Comparison of ENCODE assay signal across 8 mouse cellular contexts in genomic region chr5:31328255-31328654, GRCm38 (mm10). TPM values are rescaled to one million over a fixed set of nuclear protein-coding genes. Genes with fewer than 3 reads are reported as not detected.
DNase-seq lines count a peak whose midpoint lies in the region; ATAC-seq and TF ChIP-seq lines count a peak whose summit lies in the region.

No protein-coding gene starts in this region.

- H3K4me1 ChIP-seq in forebrain, embryonic 11.5 days (replicated peaks; ENCODE audit: control insufficient read depth, insufficient read depth, low read length) = no peaks in the 10 kb centered on the region
- no peaks in the 10 kb centered on the region for H3K4me1 ChIP-seq in forebrain, embryonic 12.5 days
- H3K4me1 ChIP-seq in ES-E14 (ENCODE audit: control insufficient read depth in 2 of 2, insufficient read depth in 2 of 2, low read length in 2 of 2, poor library complexity in 1 of 2) = no peaks in the 10 kb centered on the region
- no peaks in the 10 kb centered on the region for H3K4me1 ChIP-seq in cerebellum, adult 2 months (ENCODE audit: control insufficient read depth, insufficient read depth, low read length)

- no peak overlapping the region for H3K4me3 ChIP-seq in forebrain, embryonic 11.5 days (ENCODE audit: low read depth, low read length)
- no peak overlapping the region for H3K4me3 ChIP-seq in forebrain, embryonic 12.5 days (replicated peaks)
- no peak overlapping the region for H3K4me3 ChIP-seq in ES-E14 (ENCODE audit: insufficient read depth in 1 of 2, low read depth in 1 of 2, low read length in 2 of 2, poor library complexity in 1 of 2, severe bottlenecking in 1 of 2)
- no peak overlapping the region for H3K4me3 ChIP-seq in cerebellum, adult 2 months (replicated peaks; ENCODE audit: insufficient read depth, low read depth, low read length)

- no peaks in the 10 kb centered on the region for H3K27me3 ChIP-seq in forebrain, embryonic 11.5 days (ENCODE audit: control insufficient read depth, insufficient read depth, low read length)
- H3K27me3 ChIP-seq in forebrain, embryonic 12.5 days = no peaks in the 10 kb centered on the region
- no peaks in the 10 kb centered on the region for H3K27me3 ChIP-seq in cerebellum, adult 2 months (ENCODE audit: control insufficient read depth, insufficient read depth, low read length)
- H3K27me3 ChIP-seq in splenic B cell, adult 2 months (ENCODE audit: control insufficient read depth, insufficient read depth, low read length, poor library complexity, severe bottlenecking) = no peaks in the 10 kb centered on the region

- H3K27ac ChIP-seq in forebrain, embryonic 11.5 days (ENCODE audit: low read depth, low read length) = no peak overlapping the region
- no peak overlapping the region for H3K27ac ChIP-seq in forebrain, embryonic 12.5 days
- no peak overlapping the region for H3K27ac ChIP-seq in ES-E14 (ENCODE audit: insufficient read depth, low read depth, low read length, poor library complexity, severe bottlenecking)
- no peak overlapping the region for H3K27ac ChIP-seq in cerebellum, adult 2 months (ENCODE audit: insufficient read depth, low read length)

- H3K9ac ChIP-seq in forebrain, embryonic 11.5 days (ENCODE audit: low read length) = no peak overlapping the region
- H3K9ac ChIP-seq in forebrain, embryonic 12.5 days = no peak overlapping the region
- no peak overlapping the region for H3K9ac ChIP-seq in ES-E14 (ENCODE audit: insufficient read depth, low read depth, low read length, poor library complexity, severe bottlenecking)

- ATAC-seq in forebrain, embryonic 11.5 days (replicated peaks; ENCODE audit: low FRiP score) = no peak
- no peak for ATAC-seq in forebrain, embryonic 12.5 days (ENCODE audit: low FRiP score)

- peak; percentile 66 for DNase-seq in forebrain, embryonic 11.5 days (ENCODE audit: low spot score)
- peak; percentile 69 for DNase-seq in ES-E14 (ENCODE audit: low read depth, low spot score)
- DNase-seq in cerebellum, adult 2 months = peak; percentile 40 to 65
- DNase-seq in gastrocnemius, adult 8-10 months (ENCODE audit: low spot score in 2 of 2) = peak; percentile 6 to 30
- peak; percentile 40 for DNase-seq in large intestine, adult 2 months (ENCODE audit: low read depth, low spot score)
- DNase-seq in lung, postnatal 14 days = peak; percentile 74
- peak; percentile 74 for DNase-seq in splenic B cell, adult 2 months (ENCODE audit: low read depth, low spot score)

- WGBS in forebrain, embryonic 11.5 days = 33% methylated on average over 7 of the region's 7 CpGs
- WGBS in forebrain, embryonic 12.5 days = 36% methylated on average over 7 of the region's 7 CpGs
- WGBS in cerebellum, adult 2 months = 30% methylated on average over 7 of the region's 7 CpGs
- 27% methylated on average over 7 of the region's 7 CpGs for WGBS in large intestine, adult 2 months

- in situ Hi-C loops in ES-E14 (cut with MboI; ENCODE audit: low sequenced_read_pairs in 2 of 2, unreplicated experiment in 2 of 2) = no loop called here

- no peaks in the 10 kb centered on the region for H3K9me3 ChIP-seq in forebrain, embryonic 11.5 days (ENCODE audit: control insufficient read depth, low read length)
- H3K9me3 ChIP-seq in forebrain, embryonic 12.5 days = 0 out of 2 replicates have a peak, but pooled peaks cover 3% of the 10 kb centered on the region
- H3K9me3 ChIP-seq in ES-E14 (ENCODE audit: control insufficient read depth, insufficient read depth, low read depth, low read length) = no peaks in the 10 kb centered on the region

- H3K4me2 ChIP-seq in forebrain, embryonic 11.5 days (ENCODE audit: low read depth, low read length, severe bottlenecking) = no peak overlapping the region
- H3K4me2 ChIP-seq in forebrain, embryonic 12.5 days = no peak overlapping the region

- peak; percentile 62 for TF ChIP-seq CTCF in cerebellum, adult 2 months (IDR thresholded peaks at IDR 0.05; ENCODE audit: borderline replicate concordance, insufficient read depth, low read depth, low read length)

- TF ChIP-seq POLR2A in cerebellum, adult 2 months (IDR thresholded peaks at IDR 0.05; ENCODE audit: borderline replicate concordance, insufficient read depth, low read length) = no peak

- no peaks in the 10 kb centered on the region for H3K36me3 ChIP-seq in forebrain, embryonic 11.5 days (ENCODE audit: control insufficient read depth, insufficient read depth, low read length)
- H3K36me3 ChIP-seq in forebrain, embryonic 12.5 days (replicated peaks) = no peaks in the 10 kb centered on the region
- H3K36me3 ChIP-seq in ES-E14 (ENCODE audit: control insufficient read depth, insufficient read depth, low read length, poor library complexity, severe bottlenecking) = no peaks in the 10 kb centered on the region
- H3K36me3 ChIP-seq in splenic B cell, adult 2 months (ENCODE audit: control insufficient read depth, insufficient read depth, low read length, poor library complexity, severe bottlenecking) = no peaks in the 10 kb centered on the region

TF ChIP-seq in ES-E14, 5 proteins besides CTCF, POLR2A, EP300 and RAD21:
- TF ChIP-seq HCFC1 (IDR thresholded peaks at IDR 0.05; ENCODE audit: borderline replicate concordance, insufficient read depth, low read length) = no peak
- 0 out of 2 replicates have a peak, but pooled peaks have one; percentile 16 for TF ChIP-seq ZNF384 (IDR thresholded peaks at IDR 0.05; ENCODE audit: low read depth, low read length)
- peak; percentile 65 for TF ChIP-seq ZC3H11A (IDR thresholded peaks at IDR 0.05; ENCODE audit: borderline replicate concordance, low read depth, low read length)
- TF ChIP-seq MAFK (IDR thresholded peaks at IDR 0.05; ENCODE audit: insufficient read depth, low read depth, low read length) = no peak
- TF ChIP-seq CHD2 (IDR thresholded peaks at IDR 0.05; ENCODE audit: low read depth, low read length) = no peak

RNA-seq across cellular contexts. Expression of gene Gckr, which starts 31.0 kb away (rescaled TPM):
- 0.13 TPM in 1 of 2 replicates, not detected in the other for polyA plus RNA-seq in forebrain, embryonic 11.5 days (2014; fragmentation: Nextera tagmentation; extraction: Ambion mirVana)
- polyA plus RNA-seq in forebrain, embryonic 12.5 days (2016; fragmentation: Nextera tagmentation; extraction: Ambion mirVana) = 0.24 TPM in 1 of 2 replicates, not detected in the other
- total RNA-seq in ES-E14 (2012; rRNA removed) = 0.04 TPM in 1 of 2 replicates, not detected in the other
- 1.2 and 1.4 TPM in 2 replicates for polyA plus RNA-seq in cerebellum, adult 2 months (2012; rRNA removed)
- not detected for total RNA-seq in gastrocnemius, adult 8-10 months (2022)
- polyA plus RNA-seq in large intestine, adult 2 months (2012; rRNA removed) = 0.15 and 0.26 TPM in 2 replicates

RNA-seq across cellular contexts. Expression of gene Fndc4, which starts 32.4 kb away (rescaled TPM):
- 58.4 and 62.8 TPM in 2 replicates for polyA plus RNA-seq in forebrain, embryonic 11.5 days (2014; fragmentation: Nextera tagmentation; extraction: Ambion mirVana)
- 62.2 and 66.3 TPM in 2 replicates for polyA plus RNA-seq in forebrain, embryonic 12.5 days (2016; fragmentation: Nextera tagmentation; extraction: Ambion mirVana)
- 14.2 and 23.2 TPM in 2 replicates for total RNA-seq in ES-E14 (2012; rRNA removed)
- polyA plus RNA-seq in cerebellum, adult 2 months (2012; rRNA removed) = 184 and 190 TPM in 2 replicates
- 1 to 10 TPM; 1.1 to 2.0 (median 1.2) TPM for total RNA-seq in gastrocnemius, adult 8-10 months (2022)
- 1.8 and 2.6 TPM in 2 replicates for polyA plus RNA-seq in large intestine, adult 2 months (2012; rRNA removed)

RNA-seq across cellular contexts. Expression of gene Ift172, which starts 37.3 kb away (rescaled TPM):
- 42.6 and 50.4 TPM in 2 replicates for polyA plus RNA-seq in forebrain, embryonic 11.5 days (2014; fragmentation: Nextera tagmentation; extraction: Ambion mirVana)
- polyA plus RNA-seq in forebrain, embryonic 12.5 days (2016; fragmentation: Nextera tagmentation; extraction: Ambion mirVana) = 46.1 and 47.8 TPM in 2 replicates
- total RNA-seq in ES-E14 (2012; rRNA removed) = 26.9 and 38.1 TPM in 2 replicates
- polyA plus RNA-seq in cerebellum, adult 2 months (2012; rRNA removed) = 69.3 and 75.3 TPM in 2 replicates
- 10 to 100 TPM; 24.6 to 32.9 (median 28.6) TPM for total RNA-seq in gastrocnemius, adult 8-10 months (2022)
- polyA plus RNA-seq in large intestine, adult 2 months (2012; rRNA removed) = 26.5 and 33.0 TPM in 2 replicates

Comparison
In these comparisons a context has a peak if more than half of its experiments do, and no peak if none do; other contexts are left out.
1. DNase-seq: peak in every context shown above with its lines; median percentile 74 in lung, postnatal 14 days; 74 in splenic B cell, adult 2 months; 69 in ES-E14; 66 in forebrain, embryonic 11.5 days; 52 in cerebellum, adult 2 months; 40 in large intestine, adult 2 months; 18 in gastrocnemius, adult 8-10 months.
2. RNA of gene Fndc4, which starts 32.4 kb away (polyA plus RNA-seq): 184 to 190 TPM in cerebellum, adult 2 months, 62.2 to 66.3 TPM in forebrain, embryonic 12.5 days and 58.4 to 62.8 TPM in forebrain, embryonic 11.5 days; 1.8 to 2.6 TPM in large intestine, adult 2 months; every median in the first group is over 10 times any median in the second.